Mouse (Mus musculus) forebrain, embryonic 11.5 days (tissue): ENCODE data around the gene Lhx3. TPM values are rescaled to one million over a fixed set of nuclear protein-coding genes. Genes with fewer than 3 reads are reported as not detected.

Experiments used
- polyA plus RNA-seq: library from polyadenylated mRNA; unstranded; fragments of >200 nt; fragmentation: Nextera tagmentation; extraction: Ambion mirVana; gene quantifications from 2 replicates; pipeline ENCODE4 v1.2.1, GENCODE M21; 2014

Lhx3 gene
- polyA plus RNA-seq, 1 experiment from 2014 or later, result not detected

Other genes starting within 250 kb of the Lhx3 start
- 55.6 and 58.3 TPM in 2 replicates for gene Camsap1, start 225.0 kb downstream of the Lhx3 start, polyA plus RNA-seq
- gene Ubac1, start 186.5 kb downstream of the Lhx3 start, polyA plus RNA-seq, result 91.7 and 99.4 TPM in 2 replicates
- 6.5 and 8.6 TPM in 2 replicates for gene Nacc2, start 85.1 kb downstream of the Lhx3 start, polyA plus RNA-seq
- gene Qsox2, start 29.2 kb upstream of the Lhx3 start, polyA plus RNA-seq, result 20.6 and 22.9 TPM in 2 replicates
- gene Ccdc187, start 86.3 kb upstream of the Lhx3 start, polyA plus RNA-seq, result 0.05 and 0.19 TPM in 2 replicates
- gene Gpsm1, start 107.2 kb upstream of the Lhx3 start, polyA plus RNA-seq, result 61.1 and 63.3 TPM in 2 replicates
- gene Dnlz, start 143.8 kb upstream of the Lhx3 start, polyA plus RNA-seq, result 38.2 and 40.2 TPM in 2 replicates
- 0.96 and 1.8 TPM in 2 replicates for gene Card9, start 152.6 kb upstream of the Lhx3 start, polyA plus RNA-seq
- gene Snapc4, start 172.4 kb upstream of the Lhx3 start, polyA plus RNA-seq, result 35.5 and 40.6 TPM in 2 replicates
- 137 and 142 TPM in 2 replicates for gene Entr1, start 181.0 kb upstream of the Lhx3 start, polyA plus RNA-seq
- gene Pmpca, start 181.1 kb upstream of the Lhx3 start, polyA plus RNA-seq, result 130 and 131 TPM in 2 replicates
- gene Inpp5e, start 200.9 kb upstream of the Lhx3 start, polyA plus RNA-seq, result 26.7 and 31.3 TPM in 2 replicates
- gene Sec16a, start 236.9 kb upstream of the Lhx3 start, polyA plus RNA-seq, result 39.3 and 40.9 TPM in 2 replicates